Mouse (Mus musculus) myocyte (in vitro differentiated cells): ENCODE measurements around the gene Atf6.

Experiments used
- CEBPB ChIP-seq: IDR thresholded peaks from 2 replicates; pipeline ENCODE4 v1.6.1; 2011; ENCODE audit warnings: mild to moderate bottlenecking, moderate library complexity; ENCODE audit not compliant: poor library complexity, insufficient read depth, severe bottlenecking
- E2F4 ChIP-seq: IDR thresholded peaks from one replicate; pipeline ENCODE4 v1.6.1; 2011; ENCODE audit warnings: mild to moderate bottlenecking, control low read depth, moderate library complexity; ENCODE audit not compliant: insufficient read depth
- SRF ChIP-seq: IDR thresholded peaks from one replicate; pipeline ENCODE4 v1.6.1; 2011; ENCODE audit warnings: low read depth; ENCODE audit not compliant: control insufficient read depth, insufficient read length
- TCF12 ChIP-seq: IDR thresholded peaks from one replicate; pipeline ENCODE4 v1.6.1; 2011; ENCODE audit warnings: mild to moderate bottlenecking, control low read depth; ENCODE audit not compliant: poor library complexity, insufficient read depth, severe bottlenecking

- TF ChIP-seq SRF = no peak
- TF ChIP-seq TCF12 = no peak
- TF ChIP-seq CEBPB = no peak
- no peak for TF ChIP-seq E2F4
Measured at GRCm38 (mm10) chr1:170657228-170657521, 210.4 kb downstream of the Atf6 start.
